Mouse (Mus musculus) embryo, embryonic 11 days (tissue): Measurements from ENCODE around the gene Msh5.
"Not testable (repeated sequence)": the region's sequence is repeated elsewhere in the genome, so short reads cannot be mapped to it uniquely, and the experiment has no call there.

Experiments used
- DNase-seq: peaks from one replicate; pipeline ENCODE4 v3.0.0-alpha.2; 2015

The Msh5 gene

GRCm38 (mm10) chr17:35000717-35001451, 45.7 kb downstream of the Msh5 start, which contains the start of gene Vars:
Vars (plus strand) TSS chr17:35000987.
- peak; percentile 96 for DNase-seq

GRCm38 (mm10) chr17:34999871-35000716, 46.5 kb downstream of the Msh5 start:
- DNase-seq, result peak; percentile 27

- no peak for DNase-seq
These were observed 47.8 kb downstream of the Msh5 start for GRCm38 (mm10) chr17:34998526-34999430.

- DNase-seq, result no peak
These were observed 49.4 kb downstream of the Msh5 start for GRCm38 (mm10) chr17:34997142-34997483.

DNA sequence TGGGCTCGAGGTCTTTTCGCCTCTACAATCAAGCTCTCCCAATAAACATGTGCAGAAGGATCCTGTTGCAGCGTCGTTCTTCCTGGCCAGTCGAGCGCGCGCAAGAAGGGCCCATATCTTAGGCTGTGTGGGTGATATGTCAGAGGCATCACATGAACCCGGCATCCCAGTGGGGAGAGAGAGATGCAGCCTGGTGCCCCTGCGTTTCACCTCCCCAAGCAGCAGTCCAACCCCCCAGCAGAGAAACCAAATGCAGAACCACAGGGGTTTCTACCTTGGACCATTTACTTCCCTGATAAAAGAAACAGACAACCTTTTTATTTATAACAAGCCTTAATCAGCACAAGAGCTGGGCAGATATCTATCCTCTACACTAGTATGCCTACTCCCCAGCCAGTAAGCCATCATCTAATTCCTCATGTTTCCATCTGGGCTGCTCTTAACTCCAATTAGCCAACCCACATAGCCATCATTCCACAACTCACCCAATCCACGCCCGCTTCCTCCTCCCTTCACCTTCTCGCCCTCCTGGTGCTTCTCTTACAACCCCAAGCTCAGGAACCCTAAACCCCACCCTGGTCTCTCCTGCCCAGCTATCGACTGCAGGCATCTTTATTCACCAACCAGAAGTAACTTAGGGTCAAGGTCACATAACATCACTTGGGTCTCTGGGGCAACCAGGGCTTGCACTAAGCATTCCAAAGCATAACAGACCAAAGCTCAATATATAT, 50.0 kb downstream of the Msh5 start:
- DNase-seq, result no peak

DNA sequence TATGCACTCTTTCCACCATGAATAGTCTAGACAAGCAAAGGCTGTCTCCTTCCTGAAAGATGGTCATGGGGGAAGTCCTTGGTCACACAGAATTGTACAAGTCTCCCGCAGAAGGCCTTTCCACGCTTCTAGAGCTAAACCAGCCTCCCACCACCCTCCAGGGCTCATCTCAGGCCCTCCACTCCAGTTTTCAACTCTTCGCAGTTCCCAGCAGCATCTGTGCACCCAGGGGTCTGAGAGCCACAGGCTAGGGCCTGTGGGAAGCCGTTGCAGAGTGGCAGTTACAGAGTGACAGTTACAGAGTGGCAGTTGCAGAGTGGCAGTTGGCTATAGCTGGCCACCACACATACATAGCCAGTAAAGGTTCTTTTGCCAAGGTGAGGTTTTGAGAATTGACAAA, 50.6 kb downstream of the Msh5 start:
- not testable (repeated sequence) for DNase-seq

DNA sequence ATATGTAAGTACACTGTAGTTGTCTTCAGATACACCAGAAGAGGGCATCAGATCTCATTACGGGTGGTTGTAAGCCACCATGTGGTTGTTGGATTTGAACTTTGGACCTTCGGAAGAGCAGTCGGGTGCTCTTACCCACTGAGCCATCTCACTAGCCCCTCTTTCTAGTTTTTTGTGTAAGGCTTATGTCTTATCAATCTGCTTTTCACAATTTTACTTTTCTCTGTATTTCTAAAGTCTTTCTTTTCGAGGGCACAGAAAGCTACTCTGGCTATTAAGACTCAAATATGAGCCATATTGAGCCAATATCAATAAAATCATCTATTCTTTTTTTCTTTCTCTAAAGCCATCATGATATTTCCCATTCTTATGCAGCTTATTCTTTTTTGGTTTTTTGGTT, 51.4 kb downstream of the Msh5 start:
- not testable (repeated sequence) for DNase-seq

DNA sequence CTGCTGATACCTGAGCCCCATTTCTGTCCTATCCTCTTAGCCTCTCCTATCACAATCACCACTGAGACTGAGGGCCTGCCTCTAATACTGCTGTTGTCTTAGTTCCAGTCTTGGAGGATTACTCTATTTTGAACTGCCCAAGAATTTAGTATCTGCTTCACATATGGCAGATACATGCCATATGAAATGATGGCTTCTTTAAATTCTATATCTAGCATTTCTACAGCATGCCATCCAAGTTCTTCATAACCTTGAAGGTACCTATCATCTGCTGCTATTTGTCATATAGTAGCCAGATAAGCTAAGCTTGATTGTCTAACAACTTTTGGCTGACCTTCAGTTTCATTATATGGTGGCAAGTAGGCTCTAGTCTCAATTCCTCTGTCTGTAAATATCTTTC, 51.8 kb downstream of the Msh5 start:
- no peak for DNase-seq

GRCm38 (mm10) chr17:34984218-34984617, 62.3 kb downstream of the Msh5 start:
- DNase-seq, result peak; percentile 50

- no peak for DNase-seq
These were observed 64.2 kb downstream of the Msh5 start for GRCm38 (mm10) chr17:34982328-34982727.

DNA sequence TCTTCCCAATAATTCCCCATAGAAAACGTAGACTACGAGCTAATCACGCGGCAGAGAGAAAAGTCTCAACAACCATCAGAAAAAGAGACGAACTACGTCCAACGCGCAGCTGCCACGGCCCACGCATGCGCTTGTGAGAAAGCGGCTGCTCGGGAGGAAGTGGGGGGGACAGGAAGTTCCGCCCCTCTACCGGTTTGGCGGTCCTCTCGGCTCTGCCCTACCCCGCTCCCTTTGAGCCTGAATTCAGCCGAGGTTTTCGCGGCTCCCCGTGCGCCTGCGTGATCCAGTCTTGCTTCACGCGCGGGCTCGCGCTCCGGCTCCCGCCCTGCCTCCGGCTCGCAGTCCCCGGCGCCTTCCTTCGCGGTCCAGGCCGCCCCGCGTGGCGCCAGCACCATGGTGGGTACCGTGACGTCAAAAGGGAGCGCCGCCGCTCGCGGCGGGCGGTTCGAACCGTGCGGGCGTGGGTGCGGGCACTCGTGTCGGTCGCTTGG, 64.8 kb downstream of the Msh5 start, which contains the start of gene Lsm2:
Gene Lsm2, plus strand, starts transcription at position 173 of the 491 bp plus-strand sequence.
- peak; percentile 96 for DNase-seq

- peak; percentile 70 for DNase-seq
These were observed 65.9 kb downstream of the Msh5 start for GRCm38 (mm10) chr17:34980655-34981054.

DNA sequence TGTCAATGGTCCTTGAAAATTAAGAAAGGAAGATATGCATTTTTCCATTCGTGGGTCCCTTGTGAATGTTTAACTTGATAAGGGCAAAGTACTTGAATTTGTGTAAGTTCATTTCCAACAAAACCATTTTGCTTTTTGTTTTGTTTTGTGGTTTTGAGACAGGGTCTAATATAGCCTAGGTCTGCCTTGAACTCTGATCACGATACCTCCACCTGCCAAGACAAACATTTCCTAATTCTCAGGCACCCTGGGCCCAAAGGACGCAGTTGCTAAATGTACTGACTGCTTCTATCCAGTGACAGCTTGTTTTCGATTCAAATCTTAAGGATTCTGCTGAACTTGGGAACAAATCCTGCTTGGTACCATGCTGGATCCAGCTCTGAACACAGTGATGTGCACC, 66.9 kb downstream of the Msh5 start:
- no peak for DNase-seq
